In the genomic region with DNA sequence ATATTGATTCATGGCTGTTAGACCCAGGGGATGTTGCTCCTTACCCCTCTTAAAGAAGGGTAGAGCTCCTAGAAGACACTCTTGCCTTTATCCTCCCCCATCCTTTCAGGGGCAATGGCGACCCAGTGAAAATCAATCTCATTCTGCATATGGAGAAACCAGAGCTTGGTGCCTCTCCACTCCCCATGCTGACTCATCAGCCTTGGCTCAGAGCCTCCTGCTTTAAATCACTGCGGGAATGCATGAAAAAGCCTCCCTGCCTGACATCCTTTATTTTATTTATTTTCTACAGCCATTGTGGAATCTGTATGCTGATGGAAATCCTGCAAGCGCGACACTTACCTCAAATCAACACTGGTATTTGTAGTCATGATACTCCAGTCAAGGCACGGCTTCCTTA, we compare ENCODE assay signal across 9 mouse cellular contexts.
DNase-seq lines count a peak whose midpoint lies in the region; ATAC-seq and TF ChIP-seq lines count a peak whose summit lies in the region.
"Had no signal": no experiment of that assay in that cellular context is flagged by ENCODE, and none has a peak within 500 bp of the region (broad histone marks: within the 10 kb centered on the region; RNA-seq: fewer than 3 reads in every experiment).

No protein-coding gene starts in this region.

- no peak for ATAC-seq in lung, embryonic 14.5 days (ENCODE audit: insufficient read depth)
- ATAC-seq in forebrain, embryonic 12.5 days (ENCODE audit: low FRiP score) = no peak
- ATAC-seq in megakaryocyte-erythroid progenitor cell, adult 5-6 weeks (replicated peaks; ENCODE audit: low FRiP score, low TSS enrichment, poor library complexity, severe bottlenecking) = no peak
- no peak for ATAC-seq in megakaryocyte progenitor cell, adult 5-6 weeks (replicated peaks; ENCODE audit: poor library complexity)
- ATAC-seq in erythroblast, adult 5-6 weeks (replicated peaks; ENCODE audit: low FRiP score, poor library complexity, severe bottlenecking) = no peak

- no peak overlapping the region for H3K27ac ChIP-seq in lung, embryonic 14.5 days (ENCODE audit: low read depth)
- H3K27ac ChIP-seq in forebrain, embryonic 12.5 days = peak overlapping the region; percentile 50; the same call in 1 of the 2 replicates
- H3K27ac ChIP-seq: liver, embryonic 13.5 days had no signal

- no peak overlapping the region for H3K4me2 ChIP-seq in lung, embryonic 14.5 days
- no peak overlapping the region for H3K4me2 ChIP-seq in forebrain, embryonic 12.5 days
- H3K4me2 ChIP-seq: liver, embryonic 13.5 days had no signal

- 0 out of 2 replicates have a peak, but pooled peaks cover 3% of the 10 kb centered on the region for H3K4me1 ChIP-seq in lung, embryonic 14.5 days (ENCODE audit: insufficient read depth)
- H3K4me1 ChIP-seq in forebrain, embryonic 12.5 days = peaks cover 42% of the 10 kb centered on the region
- H3K4me1 ChIP-seq: liver, embryonic 13.5 days had no signal

- H3K27me3 ChIP-seq in lung, embryonic 14.5 days (ENCODE audit: insufficient read depth, low read length) = no peaks in the 10 kb centered on the region
- H3K27me3 ChIP-seq in forebrain, embryonic 12.5 days = no peaks in the 10 kb centered on the region
- H3K27me3 ChIP-seq: liver, embryonic 13.5 days had no signal

- H3K36me3 ChIP-seq in lung, embryonic 14.5 days (ENCODE audit: insufficient read depth) = no peaks in the 10 kb centered on the region
- no peaks in the 10 kb centered on the region for H3K36me3 ChIP-seq in forebrain, embryonic 12.5 days (replicated peaks)
- H3K36me3 ChIP-seq: liver, embryonic 13.5 days had no signal

- H3K9me3 ChIP-seq in lung, embryonic 14.5 days (ENCODE audit: low read depth, low read length) = no peaks in the 10 kb centered on the region
- H3K9me3 ChIP-seq in forebrain, embryonic 12.5 days = no peaks in the 10 kb centered on the region
- H3K9me3 ChIP-seq: liver, embryonic 13.5 days had no signal

- TF ChIP-seq CTCF in lung, embryonic 14.5 days (IDR thresholded peaks at IDR 0.05; ENCODE audit: low read depth) = no peak

- no peak overlapping the region for H3K9ac ChIP-seq in lung, embryonic 14.5 days
- H3K9ac ChIP-seq in forebrain, embryonic 12.5 days = no peak overlapping the region
- H3K9ac ChIP-seq: liver, embryonic 13.5 days had no signal

- no peak overlapping the region for H3K4me3 ChIP-seq in lung, embryonic 14.5 days (ENCODE audit: low read depth, low read length)
- no peak overlapping the region for H3K4me3 ChIP-seq in forebrain, embryonic 12.5 days (replicated peaks)
- H3K4me3 ChIP-seq: liver, embryonic 13.5 days had no signal

- WGBS in lung, embryonic 14.5 days = 34% methylated on average over 5 of the region's 5 CpGs
- WGBS in forebrain, embryonic 12.5 days = 46% methylated on average over 5 of the region's 5 CpGs

- DNase-seq in lung, embryonic 14.5 days = peak; percentile 75
- no peak for DNase-seq in lung, postnatal 4 days
- DNase-seq in kidney, postnatal 10 days = peak; percentile 64
- DNase-seq in right cerebral cortex, adult 2 months (ENCODE audit: low spot score in 2 of 2) = peak; percentile 69 to 80
- DNase-seq: liver, embryonic 13.5 days had no signal

Comparison
In these comparisons a context has a peak if more than half of its experiments do, and no peak if none do; other contexts are left out.
1. DNase-seq: peak in lung, embryonic 14.5 days (single experiment), kidney, postnatal 10 days (single experiment) and right cerebral cortex, adult 2 months (2 of 2); none in lung, postnatal 4 days (0 of 2).